8 mouse cellular contexts compared by ENCODE assay signal in the genomic region with DNA sequence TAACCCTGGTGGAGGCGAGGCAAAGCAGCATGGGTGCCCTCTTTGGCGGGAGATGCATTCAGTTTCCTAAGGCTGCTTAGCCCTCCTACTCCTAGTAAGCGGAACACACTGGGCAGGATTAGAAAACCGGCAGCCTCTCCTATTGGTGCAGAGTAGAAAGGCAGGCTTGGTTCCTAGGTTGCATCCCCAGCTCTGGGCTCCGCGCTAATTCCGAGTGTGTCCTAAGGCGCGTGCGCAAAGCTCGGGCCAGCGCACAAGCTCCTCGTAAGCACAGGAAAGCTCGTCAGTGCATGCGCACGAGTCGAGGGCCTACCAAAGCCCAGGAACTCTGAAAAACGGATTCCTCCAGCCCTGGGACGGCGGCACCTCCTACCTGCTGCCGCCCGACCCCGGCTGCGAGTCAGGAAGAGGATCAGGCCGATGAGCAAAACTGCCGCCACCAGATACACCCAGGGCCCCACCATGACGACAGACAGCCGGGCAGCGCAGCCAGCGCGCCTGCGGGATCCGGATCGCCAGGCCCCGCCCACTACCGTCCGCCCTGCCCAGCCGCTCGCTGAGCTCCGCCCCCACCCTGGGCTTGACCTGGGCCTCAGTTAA. TPM values are rescaled to one million over a fixed set of nuclear protein-coding genes. Genes with fewer than 3 reads are reported as not detected.
DNase-seq lines count a peak whose midpoint lies in the region; ATAC-seq and TF ChIP-seq lines count a peak whose summit lies in the region.

A gene (minus strand): TSS at position 558 of the 600 bp plus-strand sequence.

- H3K9me3 ChIP-seq in embryonic facial prominence, embryonic 14.5 days (ENCODE audit: control insufficient read depth, low read length): no peaks in the 10 kb centered on the region
- no peaks in the 10 kb centered on the region for H3K9me3 ChIP-seq in limb, embryonic 13.5 days
- no peaks in the 10 kb centered on the region for H3K9me3 ChIP-seq in midbrain, embryonic 16.5 days (replicated peaks; ENCODE audit: control insufficient read depth, low read length, poor library complexity, severe bottlenecking)

- peak; percentile 98 for ATAC-seq in embryonic facial prominence, embryonic 14.5 days (ENCODE audit: low read depth)
- ATAC-seq in limb, embryonic 13.5 days (ENCODE audit: low FRiP score, low read depth): peak; percentile 97
- ATAC-seq in midbrain, embryonic 16.5 days: peak; percentile 97

- peak within 1 kb of the TSS; percentile 99 for H3K27ac ChIP-seq in embryonic facial prominence, embryonic 14.5 days (replicated peaks; ENCODE audit: low read depth, low read length)
- peak within 1 kb of the TSS; percentile 96 for H3K27ac ChIP-seq in heart, adult 2 months
- H3K27ac ChIP-seq in limb, embryonic 13.5 days: peak within 1 kb of the TSS; percentile 92
- H3K27ac ChIP-seq in midbrain, embryonic 16.5 days (ENCODE audit: low read length): peak within 1 kb of the TSS; percentile 98

- no peaks in the 10 kb centered on the region; the same call in none of the 2 replicates for H3K79me2 ChIP-seq in heart, adult 2 months (replicated peaks; ENCODE audit: control insufficient read depth, insufficient read depth, low read length)

- no peaks in the 10 kb centered on the region for H3K27me3 ChIP-seq in embryonic facial prominence, embryonic 14.5 days (replicated peaks; ENCODE audit: control insufficient read depth, insufficient read depth, low read length)
- H3K27me3 ChIP-seq in heart, adult 2 months (ENCODE audit: control insufficient read depth, insufficient read depth, low read length): no peaks in the 10 kb centered on the region
- no peaks in the 10 kb centered on the region for H3K27me3 ChIP-seq in limb, embryonic 13.5 days
- H3K27me3 ChIP-seq in midbrain, embryonic 16.5 days (ENCODE audit: control insufficient read depth, insufficient read depth, low read depth, low read length): no peaks in the 10 kb centered on the region

- H3K4me2 ChIP-seq in embryonic facial prominence, embryonic 14.5 days (ENCODE audit: low read depth, low read length): peak within 1 kb of the TSS; percentile 71
- peak within 1 kb of the TSS; percentile 77 for H3K4me2 ChIP-seq in limb, embryonic 13.5 days (replicated peaks)
- H3K4me2 ChIP-seq in midbrain, embryonic 16.5 days (ENCODE audit: low read length): peak within 1 kb of the TSS; percentile 79

- 0% methylated on average over 25 of the region's 40 CpGs for WGBS in embryonic facial prominence, embryonic 14.5 days
- WGBS in heart, adult 2 months: under 1% methylated on average over 40 of the region's 40 CpGs
- under 1% methylated on average over 40 of the region's 40 CpGs for WGBS in limb, embryonic 13.5 days
- under 1% methylated on average over 40 of the region's 40 CpGs for WGBS in midbrain, embryonic 16.5 days

- H3K4me3 ChIP-seq in embryonic facial prominence, embryonic 14.5 days (ENCODE audit: low read depth, low read length): peak within 1 kb of the TSS; percentile 60
- H3K4me3 ChIP-seq in heart, adult 2 months: peak within 1 kb of the TSS; percentile 80
- H3K4me3 ChIP-seq in limb, embryonic 13.5 days: peak within 1 kb of the TSS; percentile 50
- peak within 1 kb of the TSS; percentile 58 for H3K4me3 ChIP-seq in midbrain, embryonic 16.5 days (ENCODE audit: low read depth, low read length)

- peaks cover 40% of the 10 kb centered on the region for H3K36me3 ChIP-seq in embryonic facial prominence, embryonic 14.5 days (ENCODE audit: control insufficient read depth, insufficient read depth, low read length)
- H3K36me3 ChIP-seq in heart, adult 2 months (ENCODE audit: control insufficient read depth, insufficient read depth, low read length): no peaks in the 10 kb centered on the region
- H3K36me3 ChIP-seq in limb, embryonic 13.5 days: peaks cover 36% of the 10 kb centered on the region
- H3K36me3 ChIP-seq in midbrain, embryonic 16.5 days (ENCODE audit: control insufficient read depth, insufficient read depth, low read length): peaks cover 4% of the 10 kb centered on the region; the same call in 1 of the 2 replicates

- H3K4me1 ChIP-seq in embryonic facial prominence, embryonic 14.5 days (ENCODE audit: control insufficient read depth, insufficient read depth, low read length): peaks cover 15% of the 10 kb centered on the region
- H3K4me1 ChIP-seq in heart, adult 2 months (ENCODE audit: control insufficient read depth, insufficient read depth, low read length): peaks cover 14% of the 10 kb centered on the region
- H3K4me1 ChIP-seq in limb, embryonic 13.5 days: peaks cover 27% of the 10 kb centered on the region
- H3K4me1 ChIP-seq in midbrain, embryonic 16.5 days (ENCODE audit: control insufficient read depth, insufficient read depth, low read length): peaks cover 27% of the 10 kb centered on the region

- peak; percentile 88 for TF ChIP-seq POLR2A in heart, adult 2 months (IDR thresholded peaks at IDR 0.05; ENCODE audit: insufficient read depth, low read depth, low read length)

- H3K9ac ChIP-seq in embryonic facial prominence, embryonic 14.5 days (ENCODE audit: low read depth, low read length): peak within 1 kb of the TSS; percentile 92
- peak within 1 kb of the TSS; percentile 98 for H3K9ac ChIP-seq in heart, adult 2 months (ENCODE audit: low read depth, low read length)
- H3K9ac ChIP-seq in limb, embryonic 13.5 days: peak within 1 kb of the TSS; percentile 75
- peak within 1 kb of the TSS; percentile 88 for H3K9ac ChIP-seq in midbrain, embryonic 16.5 days (ENCODE audit: low read depth, low read length)

- peak; percentile 35 for TF ChIP-seq CTCF in heart, adult 2 months (IDR thresholded peaks at IDR 0.05)

- DNase-seq in 3T3-L1 (ENCODE audit: low read depth, low spot score): peak; percentile 98
- peak; percentile 77 to 79 for DNase-seq in adrenal gland, postnatal 4 days (ENCODE audit: low spot score in 2 of 2)
- peak; percentile 98 for DNase-seq in embryonic facial prominence, embryonic 14.5 days (ENCODE audit: low spot score)
- peak; percentile 95 to 96 for DNase-seq in heart, adult 2 months
- peak; percentile 92 for DNase-seq in kidney, adult 8-10 months
- DNase-seq in spleen, postnatal 10 days (ENCODE audit: low spot score in 2 of 2): peak; percentile 93 to 95

- TF ChIP-seq EP300 in heart, adult 2 months (IDR thresholded peaks at IDR 0.05; ENCODE audit: insufficient read depth, low read depth, low read length): no peak

- intact Hi-C loops in heart, adult 2 months (cut with DNase I): loop anchor here (2.0 to 10.0 kb wide), 2 partner anchors 21 to 239 kb away; a partner anchor contains a TSS

RNA-seq across cellular contexts. Expression of the gene that starts here (rescaled TPM):
- 100 to 1,000 TPM; 140 to 154 TPM for total RNA-seq in adrenal gland, postnatal 4 days (2021)
- polyA plus RNA-seq in embryonic facial prominence, embryonic 14.5 days (2014; fragmentation: Nextera tagmentation; extraction: Ambion mirVana): 55.9 and 63.8 TPM in 2 replicates
- 10 to 100 TPM; 71.1 to 96.0 TPM for total RNA-seq in heart, adult 2 months (2021)
- polyA plus RNA-seq in heart, adult 2 months (2012; rRNA removed): 35.2 and 47.0 TPM in 2 replicates
- 58.5 and 64.3 TPM in 2 replicates for polyA plus RNA-seq in limb, embryonic 13.5 days (2015; fragmentation: Nextera tagmentation; extraction: Ambion mirVana)
- 71.0 and 77.1 TPM in 2 replicates for polyA plus RNA-seq in midbrain, embryonic 16.5 days (2015; fragmentation: Nextera tagmentation; extraction: Ambion mirVana)

Comparison
In these comparisons a context has a peak if more than half of its experiments do, and no peak if none do; other contexts are left out.
1. Peak in every context shown above with its lines: DNase-seq, ATAC-seq, H3K4me3 ChIP-seq and H3K27ac ChIP-seq.